Mouse (Mus musculus) cerebellum, postnatal 4 days (tissue): ENCODE data around the gene Gm9046.
"Not testable (repeated sequence)": the region's sequence is repeated elsewhere in the genome, so short reads cannot be mapped to it uniquely, and the experiment has no call there.

Experiments
- DNase-seq, 2 experiments: peaks; one replicate each; pipeline ENCODE4 v3.0.0; 2022; ENCODE audit warnings: low spot score in 2 of 2, mixed read lengths in 1 of 2

Gene Gm9046

GRCm38 (mm10) chr10:118343155-118343554 is at the start of gene Gm9046:
Gm9046 (minus strand) TSS chr10:118343255.
- DNase-seq = not testable (repeated sequence)

GRCm38 (mm10) chr10:118370443-118370842 is 27.4 kb upstream of the Gm9046 start:
- peak; percentile 68 to 86 for DNase-seq

GRCm38 (mm10) chr10:118369518-118369917 is 26.5 kb upstream of the Gm9046 start:
- DNase-seq = no peak

- DNase-seq = not testable (repeated sequence)
These were observed 10.9 kb upstream of the Gm9046 start, which contains the start of gene Gm9049 for GRCm38 (mm10) chr10:118354005-118354404. Gm9049 (minus strand) TSS chr10:118354105.

- not testable (repeated sequence) for DNase-seq
These were observed 5.5 kb upstream of the Gm9046 start, which contains the start of gene Gm9048 for GRCm38 (mm10) chr10:118348579-118348978. Gm9048 (minus strand) TSS chr10:118348679.

- DNase-seq = not testable (repeated sequence)
These were observed 5.3 kb downstream of the Gm9046 start, which contains the start of gene Gm9045 for GRCm38 (mm10) chr10:118337731-118338130. Gm9045 (minus strand) TSS chr10:118337831.

- not testable (repeated sequence) for DNase-seq
These were observed 10.7 kb downstream of the Gm9046 start, which contains the start of gene Gm9044 for GRCm38 (mm10) chr10:118332308-118332707. Gm9044 (minus strand) TSS chr10:118332408.

- DNase-seq = not testable (repeated sequence)
These were observed 16.2 kb downstream of the Gm9046 start, which contains the start of gene Gm9040 for GRCm38 (mm10) chr10:118326869-118327268. Gm9040 (minus strand) TSS chr10:118326969.

GRCm38 (mm10) chr10:118319024-118319423 is 24.0 kb downstream of the Gm9046 start:
- no peak for DNase-seq

GRCm38 (mm10) chr10:118302133-118302532 is 40.9 kb downstream of the Gm9046 start:
- DNase-seq = not testable (repeated sequence)

GRCm38 (mm10) chr10:118294938-118295337 is 48.1 kb downstream of the Gm9046 start, which contains the start of gene Iltifb:
Iltifb (minus strand) TSS chr10:118295038.
- no peak for DNase-seq
